8 mouse cellular contexts compared by ENCODE assay signal in genomic region chr5:117492933-117493863, GRCm38 (mm10).
DNase-seq lines count a peak whose midpoint lies in the region; ATAC-seq and TF ChIP-seq lines count a peak whose summit lies in the region.

No protein-coding gene starts in this region.

- TF ChIP-seq CTCF in gastrocnemius, adult 2 months (IDR thresholded peaks at IDR 0.05) = no peak
- no peak for TF ChIP-seq CTCF in liver, postnatal 0 days (IDR thresholded peaks at IDR 0.05; ENCODE audit: low read depth)

- no peaks in the 10 kb centered on the region for H3K27me3 ChIP-seq in neural tube, embryonic 15.5 days (replicated peaks)
- peaks cover 4% of the 10 kb centered on the region; the same call in 1 of the 2 replicates for H3K27me3 ChIP-seq in liver, embryonic 11.5 days (replicated peaks; ENCODE audit: control insufficient read depth, insufficient read depth, low read length)
- no peaks in the 10 kb centered on the region for H3K27me3 ChIP-seq in liver, postnatal 0 days (ENCODE audit: insufficient read depth, low read length)

- peaks cover 18% of the 10 kb centered on the region for H3K4me1 ChIP-seq in neural tube, embryonic 15.5 days
- H3K4me1 ChIP-seq in liver, embryonic 11.5 days (replicated peaks; ENCODE audit: control insufficient read depth, insufficient read depth, low read length) = peaks cover 6% of the 10 kb centered on the region; the same call in 1 of the 2 replicates
- no peaks in the 10 kb centered on the region for H3K4me1 ChIP-seq in liver, postnatal 0 days (ENCODE audit: insufficient read depth)

- no peaks in the 10 kb centered on the region for H3K9me3 ChIP-seq in neural tube, embryonic 15.5 days (replicated peaks)
- no peaks in the 10 kb centered on the region for H3K9me3 ChIP-seq in liver, embryonic 11.5 days (ENCODE audit: control insufficient read depth, low read length)
- no peaks in the 10 kb centered on the region for H3K9me3 ChIP-seq in liver, postnatal 0 days (ENCODE audit: low read length)

- H3K27ac ChIP-seq in gastrocnemius, adult 2 months = peak overlapping the region; percentile 43; the same call in 1 of the 2 replicates
- H3K27ac ChIP-seq in neural tube, embryonic 15.5 days (replicated peaks) = peak overlapping the region; percentile 54
- H3K27ac ChIP-seq in liver, embryonic 11.5 days (ENCODE audit: low read depth, low read length) = no peak overlapping the region
- H3K27ac ChIP-seq in liver, postnatal 0 days (ENCODE audit: low read depth) = no peak overlapping the region

- H3K4me3 ChIP-seq in gastrocnemius, adult 2 months = peak overlapping the region; percentile 32
- H3K4me3 ChIP-seq in neural tube, embryonic 15.5 days (replicated peaks) = peak overlapping the region; percentile 24
- H3K4me3 ChIP-seq in liver, embryonic 11.5 days (ENCODE audit: low read depth, low read length) = no peak overlapping the region
- H3K4me3 ChIP-seq in liver, postnatal 0 days (ENCODE audit: low read depth, low read length) = no peak overlapping the region

- no peak for TF ChIP-seq EP300 in liver, postnatal 0 days (IDR thresholded peaks at IDR 0.05; ENCODE audit: low read depth)

- WGBS in neural tube, embryonic 15.5 days = 8% methylated on average over 31 of the region's 31 CpGs
- WGBS in liver, embryonic 11.5 days = 25% methylated on average over 31 of the region's 31 CpGs
- 28% methylated on average over 31 of the region's 31 CpGs for WGBS in liver, postnatal 0 days (ENCODE audit: insufficient replicate concordance)

- H3K4me2 ChIP-seq in neural tube, embryonic 15.5 days = peak overlapping the region; percentile 52
- H3K4me2 ChIP-seq in liver, embryonic 11.5 days = no peak overlapping the region
- H3K4me2 ChIP-seq in liver, postnatal 0 days (ENCODE audit: low read depth, low read length) = no peak overlapping the region

- peak; percentile 75 for ATAC-seq in neural tube, embryonic 15.5 days (ENCODE audit: low FRiP score)
- no peak for ATAC-seq in liver, embryonic 11.5 days (replicated peaks; ENCODE audit: low FRiP score)
- ATAC-seq in liver, postnatal 0 days = no peak

- H3K9ac ChIP-seq in neural tube, embryonic 15.5 days (replicated peaks) = peak overlapping the region; percentile 30
- no peak overlapping the region for H3K9ac ChIP-seq in liver, embryonic 11.5 days (ENCODE audit: low read depth, low read length)
- H3K9ac ChIP-seq in liver, postnatal 0 days (replicated peaks) = no peak overlapping the region

- DNase-seq in gastrocnemius, adult 2 months = no peak
- no peak for DNase-seq in gastrocnemius, adult 18-20 months (ENCODE audit: low spot score)
- DNase-seq in R1 (ENCODE audit: low read depth, low spot score) = peak; percentile 56
- DNase-seq in forelimb bud, embryonic 11.5 days (ENCODE audit: low read depth, low spot score) = peak; percentile 36
- peak; percentile 34 to 68 for DNase-seq in left cerebral cortex, adult 8-10 months (ENCODE audit: low spot score in 2 of 2)
- no peak for DNase-seq in liver, embryonic 11.5 days (ENCODE audit: low spot score)
- no peak for DNase-seq in liver, postnatal 0 days

- H3K36me3 ChIP-seq in neural tube, embryonic 15.5 days = no peaks in the 10 kb centered on the region
- H3K36me3 ChIP-seq in liver, embryonic 11.5 days (ENCODE audit: control insufficient read depth, insufficient read depth, low read length) = no peaks in the 10 kb centered on the region
- no peaks in the 10 kb centered on the region for H3K36me3 ChIP-seq in liver, postnatal 0 days (replicated peaks; ENCODE audit: insufficient read depth, low read length)

- intact Hi-C loops in gastrocnemius, adult 2 months (cut with DNase I) = loop anchor here (5.0 kb wide), 2 partner anchors 186 to 376 kb away; partner anchors contain the start of gene Suds3

Comparison
In these comparisons a context has a peak if more than half of its experiments do, and no peak if none do; other contexts are left out.
1. DNase-seq: peak in R1 (single experiment), forelimb bud, embryonic 11.5 days (single experiment) and left cerebral cortex, adult 8-10 months (2 of 2); none in gastrocnemius, adult 2 months (single experiment), gastrocnemius, adult 18-20 months (single experiment), liver, embryonic 11.5 days (single experiment) and liver, postnatal 0 days (single experiment).
2. H3K27ac ChIP-seq: peak in gastrocnemius, adult 2 months (single experiment) and neural tube, embryonic 15.5 days (single experiment); none in liver, embryonic 11.5 days (single experiment) and liver, postnatal 0 days (single experiment).
3. H3K4me3 ChIP-seq: peak in gastrocnemius, adult 2 months (single experiment) and neural tube, embryonic 15.5 days (single experiment); none in liver, embryonic 11.5 days (single experiment) and liver, postnatal 0 days (single experiment).